Mouse (Mus musculus): ENCODE measurements around the gene Hspb9. TPM values are rescaled to one million over a fixed set of nuclear protein-coding genes. Genes with fewer than 3 reads are reported as not detected.

Gene Hspb9
- polyA plus RNA-seq, 1 experiment from 2014 or later: not detected

- no peak overlapping the region for H3K27ac ChIP-seq (replicated peaks in 1 of 2; ENCODE audit: control insufficient read depth in 1 of 2, insufficient read depth in 1 of 2, low read depth in 2 of 2, low read length in 2 of 2)
- 80% methylated on average over 3 of the region's 3 CpGs for WGBS
- H3K9ac ChIP-seq (ENCODE audit: low read length): no peak overlapping the region
- peaks cover 0 to 3% of the 10 kb centered on the region in 2 experiments; a peak in 2 of 4 replicates for H3K4me1 ChIP-seq (ENCODE audit: control insufficient read depth in 2 of 2, insufficient read depth in 2 of 2, low read length in 2 of 2)
- H3K36me3 ChIP-seq (ENCODE audit: control insufficient read depth, insufficient read depth, low read length): no peaks in the 10 kb centered on the region
- no peak overlapping the region for H3K4me3 ChIP-seq (ENCODE audit: control insufficient read depth in 1 of 2, insufficient read depth in 1 of 2, low read depth in 1 of 2, low read length in 2 of 2)
- no peak overlapping the region for H3K4me2 ChIP-seq (ENCODE audit: low read length)
- no peaks in the 10 kb centered on the region for H3K9me3 ChIP-seq (ENCODE audit: control insufficient read depth, low read length)
- ATAC-seq (ENCODE audit: insufficient number of reproducible peaks, insufficient read depth, low FRiP score, low read depth): no peak
- H3K27me3 ChIP-seq (ENCODE audit: control insufficient read depth, insufficient read depth, low read length): peaks cover 40% of the 10 kb centered on the region
These were observed 41.0 kb downstream of the Hspb9 start for GRCm38 (mm10) chr11:100754693-100755057.

GRCm38 (mm10) chr11:100756476-100756875 lies 42.8 kb downstream of the Hspb9 start:
- WGBS: 54% methylated on average over 6 of the region's 6 CpGs

GRCm38 (mm10) chr11:100757566-100757965 lies 43.9 kb downstream of the Hspb9 start:
- H3K9me3 ChIP-seq (ENCODE audit: control insufficient read depth, low read length): no peaks in the 10 kb centered on the region
- H3K4me1 ChIP-seq (ENCODE audit: control insufficient read depth in 2 of 2, insufficient read depth in 2 of 2, low read length in 2 of 2): peaks cover 2 to 3% of the 10 kb centered on the region in 2 experiments; a peak in 2 of 4 replicates
- ATAC-seq (ENCODE audit: insufficient number of reproducible peaks, insufficient read depth, low FRiP score, low read depth): no peak
- peaks cover 41% of the 10 kb centered on the region for H3K27me3 ChIP-seq (ENCODE audit: control insufficient read depth, insufficient read depth, low read length)
- H3K36me3 ChIP-seq (ENCODE audit: control insufficient read depth, insufficient read depth, low read length): no peaks in the 10 kb centered on the region
- H3K27ac ChIP-seq (replicated peaks in 1 of 2; ENCODE audit: control insufficient read depth in 1 of 2, insufficient read depth in 1 of 2, low read depth in 2 of 2, low read length in 2 of 2): no peak overlapping the region
- WGBS: 84% methylated on average over 12 of the region's 12 CpGs
- H3K4me3 ChIP-seq (ENCODE audit: control insufficient read depth in 1 of 2, insufficient read depth in 1 of 2, low read depth in 1 of 2, low read length in 2 of 2): no peak overlapping the region
- no peak overlapping the region for H3K9ac ChIP-seq (ENCODE audit: low read length)
- no peak overlapping the region for H3K4me2 ChIP-seq (ENCODE audit: low read length)

More at GRCm38 (mm10) chr11:100756476-100756875, 42.8 kb downstream of the Hspb9 start:
- H3K4me1 ChIP-seq (ENCODE audit: control insufficient read depth in 2 of 2, insufficient read depth in 2 of 2, low read length in 2 of 2): peaks cover 2 to 3% of the 10 kb centered on the region in 2 experiments; a peak in 2 of 4 replicates
- H3K4me3 ChIP-seq (ENCODE audit: control insufficient read depth in 1 of 2, insufficient read depth in 1 of 2, low read depth in 1 of 2, low read length in 2 of 2): no peak overlapping the region
- peaks cover 47% of the 10 kb centered on the region for H3K27me3 ChIP-seq (ENCODE audit: control insufficient read depth, insufficient read depth, low read length)
- no peak for ATAC-seq (ENCODE audit: insufficient number of reproducible peaks, insufficient read depth, low FRiP score, low read depth)
- H3K9ac ChIP-seq (ENCODE audit: low read length): no peak overlapping the region
- H3K4me2 ChIP-seq (ENCODE audit: low read length): no peak overlapping the region
- no peak overlapping the region for H3K27ac ChIP-seq (replicated peaks in 1 of 2; ENCODE audit: control insufficient read depth in 1 of 2, insufficient read depth in 1 of 2, low read depth in 2 of 2, low read length in 2 of 2)
- no peaks in the 10 kb centered on the region for H3K9me3 ChIP-seq (ENCODE audit: control insufficient read depth, low read length)
- H3K36me3 ChIP-seq (ENCODE audit: control insufficient read depth, insufficient read depth, low read length): no peaks in the 10 kb centered on the region

GRCm38 (mm10) chr11:100758707-100759610 lies 45.3 kb downstream of the Hspb9 start:
- Histone ChIP-seq H3K4me3 (ENCODE audit: control insufficient read depth in 1 of 2, insufficient read depth in 1 of 2, low read depth in 1 of 2, low read length in 2 of 2) (peak overlapping the region in 1 of 2 experiments; percentile 2; a peak in 1 of 4 replicates), H3K27ac (replicated peaks in 1 of 2; ENCODE audit: control insufficient read depth in 1 of 2, insufficient read depth in 1 of 2, low read depth in 2 of 2, low read length in 2 of 2) (no peak overlapping the region), H3K4me2 (ENCODE audit: low read length) (peak overlapping the region; percentile 26), H3K36me3 (ENCODE audit: control insufficient read depth, insufficient read depth, low read length) (no peaks in the 10 kb centered on the region), H3K9me3 (ENCODE audit: control insufficient read depth, low read length) (no peaks in the 10 kb centered on the region), H3K27me3 (ENCODE audit: control insufficient read depth, insufficient read depth, low read length) (peaks cover 38% of the 10 kb centered on the region), H3K4me1 (ENCODE audit: control insufficient read depth in 2 of 2, insufficient read depth in 2 of 2, low read length in 2 of 2) (peaks cover 2 to 3% of the 10 kb centered on the region in 2 experiments; a peak in 2 of 4 replicates), H3K9ac (ENCODE audit: low read length) (no peak overlapping the region)
- WGBS: 2% methylated on average over 35 of the region's 35 CpGs
- ATAC-seq (ENCODE audit: insufficient number of reproducible peaks, insufficient read depth, low FRiP score, low read depth): no peak

GRCm38 (mm10) chr11:100759611-100760233 lies 46.1 kb downstream of the Hspb9 start, which contains the start of gene Kcnh4:
Gene Kcnh4 (minus strand): TSS chr11:100759942.
- Histone ChIP-seq H3K4me2 (ENCODE audit: low read length) (peak within 1 kb of the TSS; percentile 26), H3K4me1 (ENCODE audit: control insufficient read depth in 2 of 2, insufficient read depth in 2 of 2, low read length in 2 of 2) (peaks cover 2 to 3% of the 10 kb centered on the region in 2 experiments; a peak in 2 of 4 replicates), H3K4me3 (ENCODE audit: control insufficient read depth in 1 of 2, insufficient read depth in 1 of 2, low read depth in 1 of 2, low read length in 2 of 2) (peak within 1 kb of the TSS in 1 of 2 experiments; percentile 2; a peak in 1 of 4 replicates), H3K36me3 (ENCODE audit: control insufficient read depth, insufficient read depth, low read length) (no peaks in the 10 kb centered on the region), H3K27ac (replicated peaks in 1 of 2; ENCODE audit: control insufficient read depth in 1 of 2, insufficient read depth in 1 of 2, low read depth in 2 of 2, low read length in 2 of 2) (no peak within 1 kb of the TSS), H3K27me3 (ENCODE audit: control insufficient read depth, insufficient read depth, low read length) (peaks cover 38% of the 10 kb centered on the region), H3K9ac (ENCODE audit: low read length) (no peak within 1 kb of the TSS), H3K9me3 (ENCODE audit: control insufficient read depth, low read length) (no peaks in the 10 kb centered on the region)
- peak; percentile 44; the same call in 1 of the 2 replicates for ATAC-seq (ENCODE audit: insufficient number of reproducible peaks, insufficient read depth, low FRiP score, low read depth)
- WGBS: 1% methylated on average over 50 of the region's 51 CpGs

GRCm38 (mm10) chr11:100761547-100762045 lies 47.9 kb downstream of the Hspb9 start:
- H3K4me3 ChIP-seq (ENCODE audit: control insufficient read depth in 1 of 2, insufficient read depth in 1 of 2, low read depth in 1 of 2, low read length in 2 of 2): peak overlapping the region; percentile 48 to 57
- under 1% methylated on average over 27 of the region's 27 CpGs for WGBS
- peak overlapping the region; percentile 54 for H3K9ac ChIP-seq (ENCODE audit: low read length)
- 0 out of 2 replicates have a peak, but pooled peaks have one; percentile 17 for ATAC-seq (ENCODE audit: insufficient number of reproducible peaks, insufficient read depth, low FRiP score, low read depth)
- H3K36me3 ChIP-seq (ENCODE audit: control insufficient read depth, insufficient read depth, low read length): no peaks in the 10 kb centered on the region
- no peak overlapping the region for H3K27ac ChIP-seq (replicated peaks in 1 of 2; ENCODE audit: control insufficient read depth in 1 of 2, insufficient read depth in 1 of 2, low read depth in 2 of 2, low read length in 2 of 2)
- peaks cover 35% of the 10 kb centered on the region for H3K27me3 ChIP-seq (ENCODE audit: control insufficient read depth, insufficient read depth, low read length)
- H3K4me1 ChIP-seq (ENCODE audit: control insufficient read depth in 2 of 2, insufficient read depth in 2 of 2, low read length in 2 of 2): peaks cover 2 to 3% of the 10 kb centered on the region in 2 experiments; a peak in 2 of 4 replicates
- H3K9me3 ChIP-seq (ENCODE audit: control insufficient read depth, low read length): no peaks in the 10 kb centered on the region
- H3K4me2 ChIP-seq (ENCODE audit: low read length): peak overlapping the region; percentile 83

- peaks cover 33% of the 10 kb centered on the region for H3K27me3 ChIP-seq (ENCODE audit: control insufficient read depth, insufficient read depth, low read length)
- peaks cover 2 to 3% of the 10 kb centered on the region in 2 experiments; a peak in 2 of 4 replicates for H3K4me1 ChIP-seq (ENCODE audit: control insufficient read depth in 2 of 2, insufficient read depth in 2 of 2, low read length in 2 of 2)
- no peak within 1 kb of the TSS for H3K27ac ChIP-seq (replicated peaks in 1 of 2; ENCODE audit: control insufficient read depth in 1 of 2, insufficient read depth in 1 of 2, low read depth in 2 of 2, low read length in 2 of 2)
- peak within 1 kb of the TSS; percentile 54 for H3K9ac ChIP-seq (ENCODE audit: low read length)
- no peak for ATAC-seq (ENCODE audit: insufficient number of reproducible peaks, insufficient read depth, low FRiP score, low read depth)
- peak within 1 kb of the TSS; percentile 48 to 57 for H3K4me3 ChIP-seq (ENCODE audit: control insufficient read depth in 1 of 2, insufficient read depth in 1 of 2, low read depth in 1 of 2, low read length in 2 of 2)
- peak within 1 kb of the TSS; percentile 83 for H3K4me2 ChIP-seq (ENCODE audit: low read length)
- 83% methylated on average over 7 of the region's 7 CpGs for WGBS
- no peaks in the 10 kb centered on the region for H3K9me3 ChIP-seq (ENCODE audit: control insufficient read depth, low read length)
- H3K36me3 ChIP-seq (ENCODE audit: control insufficient read depth, insufficient read depth, low read length): no peaks in the 10 kb centered on the region
These were observed 49.2 kb downstream of the Hspb9 start, which contains the start of gene Hcrt for GRCm38 (mm10) chr11:100762831-100763230. Gene Hcrt (minus strand): TSS chr11:100762931.
